Mouse (Mus musculus) ES-Bruce4 (cell line): ENCODE measurements around the gene Xaf1. TPM values are rescaled to one million over a fixed set of nuclear protein-coding genes. Genes with fewer than 3 reads are reported as not detected.

Source experiments
- H3K27ac ChIP-seq: 2 replicates; pipeline ENCODE4 v1.5.1; 2012; ENCODE audit warnings: low read length, inconsistent platforms; ENCODE audit not compliant: insufficient read depth
- H3K27me3 ChIP-seq: 2 replicates; pipeline ENCODE4 v1.6.1; 2012; ENCODE audit warnings: mild to moderate bottlenecking, low read length, inconsistent platforms; ENCODE audit not compliant: control insufficient read depth, poor library complexity, insufficient read depth, severe bottlenecking
- H3K36me3 ChIP-seq: 2 replicates; pipeline ENCODE4 v1.6.1; 2012; ENCODE audit warnings: inconsistent platforms, mild to moderate bottlenecking, low read length, moderate library complexity; ENCODE audit not compliant: control insufficient read depth, poor library complexity, insufficient read depth, severe bottlenecking
- H3K4me1 ChIP-seq: one replicate; pipeline ENCODE4 v1.8.1; 2011; ENCODE audit warnings: low read length; ENCODE audit not compliant: control insufficient read depth, insufficient read depth
- H3K4me3 ChIP-seq: 2 replicates; pipeline ENCODE4 v1.5.1; 2011; ENCODE audit warnings: low read depth, mild to moderate bottlenecking, low read length
- H3K9ac ChIP-seq: 2 replicates; pipeline ENCODE4 v1.6.1; 2012; ENCODE audit warnings: low read depth, mild to moderate bottlenecking, inconsistent platforms; ENCODE audit not compliant: poor library complexity, severe bottlenecking
- H3K9me3 ChIP-seq: replicated peaks from 2 replicates; pipeline ENCODE4 v1.6.1; 2012; ENCODE audit warnings: mild to moderate bottlenecking, low read length, inconsistent platforms; ENCODE audit not compliant: control insufficient read depth, poor library complexity, insufficient read depth, severe bottlenecking
- CTCF ChIP-seq: IDR thresholded peaks from one replicate; pipeline ENCODE4 v1.8.1; 2011; ENCODE audit warnings: low read depth, low read length
- EP300 ChIP-seq: IDR thresholded peaks from 2 replicates; pipeline ENCODE4 v1.6.1; 2011; ENCODE audit warnings: low read depth, low read length; ENCODE audit not compliant: insufficient read depth
- POLR2A ChIP-seq: IDR thresholded peaks from one replicate; pipeline ENCODE4 v1.8.1; 2011; ENCODE audit warnings: low read length; ENCODE audit not compliant: insufficient read depth
- polyA plus RNA-seq: library from polyadenylated mRNA; stranded (reverse); fragments of >200 nt; gene quantifications from 2 replicates; pipeline ENCODE4 v1.2.4, GENCODE M21; 2011; ENCODE audit warnings: low read depth; ENCODE audit not compliant: missing spikeins, insufficient read depth, insufficient read length

The Xaf1 gene
- polyA plus RNA-seq, 1 experiment = 9.0 TPM

DNA sequence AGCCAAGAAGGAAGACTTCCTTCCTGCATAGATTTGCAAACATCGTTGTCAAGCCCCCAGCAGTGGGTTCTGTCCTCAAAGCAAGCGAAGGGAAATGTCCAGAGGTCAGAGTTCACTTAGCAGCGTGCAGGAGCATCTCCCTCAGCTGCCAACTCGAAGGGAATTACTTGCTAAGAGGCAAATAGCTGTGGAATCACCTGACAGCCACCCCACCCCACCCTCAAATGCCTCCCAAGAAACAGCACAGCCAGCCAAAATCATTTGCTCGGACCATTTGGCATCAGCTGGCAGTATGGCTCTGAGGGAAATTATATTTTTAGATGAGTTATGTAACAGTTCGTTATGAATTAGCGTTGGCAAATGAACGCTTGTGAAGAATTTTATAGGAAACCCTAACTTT is 47.6 kb downstream of the Xaf1 start:
- TF ChIP-seq CTCF (no peak), EP300 (no peak), POLR2A (no peak)
- Histone ChIP-seq H3K27me3 (no peaks in the 10 kb centered on the region), H3K9ac (no peak overlapping the region), H3K27ac (no peak overlapping the region), H3K4me1 (no peaks in the 10 kb centered on the region), H3K9me3 (no peaks in the 10 kb centered on the region), H3K4me3 (no peak overlapping the region), H3K36me3 (no peaks in the 10 kb centered on the region)

GRCm38 (mm10) chr11:72349652-72350051 is 48.2 kb downstream of the Xaf1 start:
- Histone ChIP-seq H3K4me1 (no peaks in the 10 kb centered on the region), H3K4me3 (no peak overlapping the region), H3K36me3 (no peaks in the 10 kb centered on the region), H3K9me3 (no peaks in the 10 kb centered on the region), H3K9ac (no peak overlapping the region), H3K27ac (no peak overlapping the region), H3K27me3 (no peaks in the 10 kb centered on the region)
- TF ChIP-seq CTCF (no peak), EP300 (no peak), POLR2A (no peak)

GRCm38 (mm10) chr11:72352272-72352671 is 50.8 kb downstream of the Xaf1 start:
- no peak overlapping the region for H3K27ac ChIP-seq
- no peak overlapping the region for H3K9ac ChIP-seq
- no peak overlapping the region for H3K4me3 ChIP-seq
- H3K36me3 ChIP-seq = no peaks in the 10 kb centered on the region
- no peaks in the 10 kb centered on the region for H3K9me3 ChIP-seq
- peaks cover 2% of the 10 kb centered on the region for H3K4me1 ChIP-seq
- TF ChIP-seq EP300 = no peak
- TF ChIP-seq CTCF = no peak
- TF ChIP-seq POLR2A = no peak
- H3K27me3 ChIP-seq = no peaks in the 10 kb centered on the region

GRCm38 (mm10) chr11:72353186-72353585 is 51.8 kb downstream of the Xaf1 start:
- Histone ChIP-seq H3K36me3 (no peaks in the 10 kb centered on the region), H3K9me3 (no peaks in the 10 kb centered on the region), H3K4me3 (no peak overlapping the region), H3K4me1 (peaks cover 2% of the 10 kb centered on the region), H3K27me3 (no peaks in the 10 kb centered on the region), H3K27ac (no peak overlapping the region), H3K9ac (no peak overlapping the region)
- no peak for TF ChIP-seq EP300
- TF ChIP-seq CTCF = no peak
- TF ChIP-seq POLR2A = no peak

DNA sequence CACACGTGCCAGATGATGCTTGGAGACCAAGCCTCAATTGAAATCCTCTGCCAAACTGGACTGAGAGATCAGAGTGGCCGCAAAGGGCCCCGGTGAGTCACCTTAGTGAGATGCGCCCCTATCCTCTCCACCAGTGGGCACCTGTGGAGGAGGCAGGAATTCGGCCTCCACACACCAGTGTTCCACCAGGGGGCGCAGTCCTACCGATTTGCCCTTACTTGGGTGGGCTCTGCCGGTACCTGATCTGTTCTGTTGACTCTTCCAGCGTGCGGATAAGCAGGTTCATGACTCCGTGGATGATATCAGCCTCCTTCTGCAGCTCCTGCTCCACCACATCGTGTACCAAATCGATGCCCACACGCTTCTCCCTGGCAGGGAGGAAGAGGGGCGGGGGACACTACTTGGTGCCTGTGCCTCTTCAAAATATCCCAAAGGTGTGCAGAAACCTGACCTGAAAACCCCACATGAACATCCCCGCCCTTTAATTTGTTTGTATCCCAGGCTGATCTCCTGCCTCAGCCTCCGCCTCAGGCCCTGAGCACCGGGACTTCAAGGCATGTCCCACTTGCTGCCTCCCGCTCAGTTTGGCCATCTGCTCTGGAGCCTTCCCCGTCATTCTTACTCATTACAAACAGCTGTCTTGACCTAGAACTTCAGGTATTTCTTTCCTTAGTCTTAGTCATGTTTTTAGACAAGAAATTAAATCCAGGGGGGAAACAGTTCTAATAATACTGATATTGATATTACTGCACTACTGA is 53.7 kb downstream of the Xaf1 start:
- peak; percentile 97 for TF ChIP-seq CTCF
- TF ChIP-seq POLR2A = no peak
- TF ChIP-seq EP300 = no peak
- no peak overlapping the region for H3K9ac ChIP-seq

More for the DNA sequence above, 53.7 kb downstream of the Xaf1 start:
- no peaks in the 10 kb centered on the region for H3K27me3 ChIP-seq
- no peaks in the 10 kb centered on the region for H3K9me3 ChIP-seq
- no peaks in the 10 kb centered on the region for H3K36me3 ChIP-seq
- H3K27ac ChIP-seq = no peak overlapping the region
- H3K4me3 ChIP-seq = peak overlapping the region; percentile 6; the same call in 1 of the 2 replicates
- H3K4me1 ChIP-seq = peaks cover 2% of the 10 kb centered on the region
